Mouse (Mus musculus) embryonic facial prominence, embryonic 10.5 days (tissue): ENCODE measurements around the gene Tspyl3. TPM values are rescaled to one million over a fixed set of nuclear protein-coding genes. Genes with fewer than 3 reads are reported as not detected.

Source experiments
- DNase-seq: peaks from one replicate; pipeline ENCODE4 v3.0.0-alpha.2; 2017; ENCODE audit warnings: low spot score
- H3K27ac ChIP-seq: fragments of 300-500 bp; sonication (generic); replicated peaks from 2 replicates; pipeline ENCODE4 v1.5.1; 2016; ENCODE audit warnings: mild to moderate bottlenecking
- H3K27me3 ChIP-seq: fragments of 300-500 bp; sonication (generic); replicated peaks from 2 replicates; pipeline ENCODE4 v1.6.1; 2016; ENCODE audit warnings: low read depth, mild to moderate bottlenecking; ENCODE audit not compliant: poor library complexity, severe bottlenecking
- H3K36me3 ChIP-seq: fragments of 300-500 bp; sonication (generic); replicated peaks from 2 replicates; pipeline ENCODE4 v1.6.1; 2016; ENCODE audit warnings: mild to moderate bottlenecking, moderate library complexity
- H3K4me1 ChIP-seq: fragments of 300-500 bp; sonication (generic); 2 replicates; pipeline ENCODE4 v1.6.1; 2016
- H3K4me3 ChIP-seq: fragments of 300-500 bp; sonication (generic); 2 replicates; pipeline ENCODE4 v1.5.1; 2016; ENCODE audit warnings: mild to moderate bottlenecking, moderate library complexity
- H3K9me3 ChIP-seq: fragments of 300-500 bp; sonication (generic); 2 replicates; pipeline ENCODE4 v1.6.1; 2016; ENCODE audit warnings: mild to moderate bottlenecking
- WGBS: fragments of 180-500 bp; shearing (Covaris S2); methylation state at CpG from one replicate; pipeline ENCODE4 v1.1.7; 2016; 5-methylcytosine and 5-hydroxymethylcytosine counted together
- polyA plus RNA-seq: library from polyadenylated mRNA; unstranded; fragments of >200 nt; fragmentation: Nextera tagmentation; extraction: Ambion mirVana; gene quantifications from 2 replicates; pipeline ENCODE4 v1.2.1, GENCODE M21; 2016

The Tspyl3 gene
- polyA plus RNA-seq, 1 experiment from 2014 or later = 10.1 TPM

GRCm38 (mm10) chr2:153221620-153222019, 3.6 kb downstream of the Tspyl3 start:
- no peaks in the 10 kb centered on the region for H3K27me3 ChIP-seq
- peaks cover under 1% of the 10 kb centered on the region for H3K36me3 ChIP-seq
- H3K9me3 ChIP-seq = no peaks in the 10 kb centered on the region
- H3K4me1 ChIP-seq = peaks cover 15% of the 10 kb centered on the region
- DNase-seq = no peak
- H3K4me3 ChIP-seq = no peak overlapping the region
- no peak overlapping the region for H3K27ac ChIP-seq
- 88% methylated on average over 4 of the region's 4 CpGs for WGBS

DNA sequence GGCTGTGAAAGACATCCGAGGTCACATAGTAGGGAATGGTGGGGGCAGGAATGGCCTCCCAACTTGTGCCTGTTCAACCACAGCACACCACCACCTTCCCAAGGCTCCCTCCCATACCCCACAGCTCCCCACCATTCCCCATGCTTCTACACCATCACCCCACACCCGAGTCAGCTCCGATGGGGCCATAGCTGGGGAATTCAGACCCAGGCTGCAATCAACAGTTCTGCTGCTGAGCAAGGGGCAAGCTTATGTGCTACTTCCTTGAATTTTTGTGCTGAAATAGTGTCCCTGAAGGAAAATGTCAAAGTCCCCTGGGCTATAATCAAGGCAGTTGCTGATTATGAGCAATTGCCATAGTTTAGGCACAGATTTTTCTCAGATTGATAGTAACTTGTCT, 6.7 kb downstream of the Tspyl3 start:
- no peak overlapping the region for H3K4me3 ChIP-seq
- no peak for DNase-seq
- 84% methylated on average over 3 of the region's 3 CpGs for WGBS
- no peak overlapping the region for H3K27ac ChIP-seq
- H3K4me1 ChIP-seq = peaks cover 12% of the 10 kb centered on the region
- H3K36me3 ChIP-seq = no peaks in the 10 kb centered on the region; the same call in 1 of the 2 replicates
- H3K9me3 ChIP-seq = no peaks in the 10 kb centered on the region
- no peaks in the 10 kb centered on the region for H3K27me3 ChIP-seq

DNA sequence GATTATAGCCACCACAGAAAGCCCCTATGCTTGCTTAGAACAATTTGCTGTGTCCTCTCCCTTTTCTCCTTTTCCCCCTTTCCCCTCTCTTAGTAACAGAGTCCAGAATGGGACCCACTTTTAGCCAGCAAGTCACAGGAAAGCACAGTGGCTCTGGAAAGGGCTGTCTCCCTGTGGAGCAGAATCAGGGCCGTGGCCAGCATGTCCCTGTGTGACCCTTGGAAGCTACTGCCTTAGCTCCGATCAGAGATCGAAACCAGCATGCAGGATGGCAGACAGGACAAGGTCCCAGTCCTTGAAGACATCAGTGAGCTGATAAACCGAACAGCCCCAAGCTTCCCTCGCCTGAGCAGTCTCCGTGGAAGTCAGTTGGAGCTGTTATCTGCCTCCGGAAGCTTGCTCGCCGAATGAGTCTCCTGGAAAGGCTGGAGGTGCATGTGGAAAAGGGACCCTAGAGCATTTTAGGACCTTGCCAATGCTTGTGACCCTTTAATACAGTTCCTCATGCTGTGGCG, 7.4 kb downstream of the Tspyl3 start:
- H3K4me1 ChIP-seq = peaks cover 12% of the 10 kb centered on the region
- 91% methylated on average over 10 of the region's 10 CpGs for WGBS
- H3K9me3 ChIP-seq = no peaks in the 10 kb centered on the region
- H3K4me3 ChIP-seq = no peak overlapping the region
- H3K27ac ChIP-seq = no peak overlapping the region
- no peaks in the 10 kb centered on the region for H3K27me3 ChIP-seq
- DNase-seq = no peak
- H3K36me3 ChIP-seq = no peaks in the 10 kb centered on the region; the same call in 1 of the 2 replicates

DNA sequence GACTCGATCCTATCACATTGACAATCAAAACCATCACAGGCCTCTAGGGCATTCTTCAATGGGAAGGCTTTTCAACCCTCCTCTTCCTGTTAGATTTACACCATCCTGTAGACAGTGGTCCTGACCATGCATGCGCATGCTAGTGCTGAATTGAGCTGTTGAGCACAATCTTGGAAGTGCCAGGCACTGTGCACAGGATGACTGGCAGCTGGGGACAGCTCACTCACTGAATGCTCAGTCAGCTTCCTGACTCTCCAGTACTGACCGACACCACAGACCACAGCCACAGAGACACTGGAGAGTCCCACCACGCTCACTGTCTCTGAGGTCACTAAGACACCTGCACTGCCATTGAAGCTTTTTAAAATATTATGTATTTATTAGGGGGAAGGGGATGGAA, 9.8 kb downstream of the Tspyl3 start:
- DNase-seq = no peak
- H3K9me3 ChIP-seq = no peaks in the 10 kb centered on the region
- no peak overlapping the region for H3K4me3 ChIP-seq
- peaks cover 3% of the 10 kb centered on the region for H3K36me3 ChIP-seq
- WGBS = 78% methylated on average over 4 of the region's 4 CpGs
- no peak overlapping the region for H3K27ac ChIP-seq
- H3K27me3 ChIP-seq = no peaks in the 10 kb centered on the region
- peaks cover 12% of the 10 kb centered on the region for H3K4me1 ChIP-seq

GRCm38 (mm10) chr2:153214771-153215259, 10.4 kb downstream of the Tspyl3 start:
- H3K9me3 ChIP-seq = no peaks in the 10 kb centered on the region
- peaks cover 8% of the 10 kb centered on the region for H3K36me3 ChIP-seq
- no peaks in the 10 kb centered on the region for H3K27me3 ChIP-seq
- no peak overlapping the region for H3K27ac ChIP-seq
- no peak for DNase-seq
- H3K4me3 ChIP-seq = no peak overlapping the region
- WGBS = 66% methylated on average over 6 of the region's 6 CpGs
- peaks cover 12% of the 10 kb centered on the region for H3K4me1 ChIP-seq

- no peak for DNase-seq
- WGBS = 87% methylated on average over 4 of the region's 4 CpGs
- no peak overlapping the region for H3K4me3 ChIP-seq
- H3K27ac ChIP-seq = no peak overlapping the region
- H3K9me3 ChIP-seq = no peaks in the 10 kb centered on the region
- H3K27me3 ChIP-seq = no peaks in the 10 kb centered on the region
- peaks cover 23% of the 10 kb centered on the region for H3K36me3 ChIP-seq
- peaks cover 12% of the 10 kb centered on the region for H3K4me1 ChIP-seq
Observed at GRCm38 (mm10) chr2:153213351-153213750, 11.9 kb downstream of the Tspyl3 start.

- WGBS = 94% methylated on average over 5 of the region's 5 CpGs
- no peak overlapping the region for H3K4me3 ChIP-seq
- no peak for DNase-seq
Observed at GRCm38 (mm10) chr2:153211451-153211850, 13.8 kb downstream of the Tspyl3 start.

DNA sequence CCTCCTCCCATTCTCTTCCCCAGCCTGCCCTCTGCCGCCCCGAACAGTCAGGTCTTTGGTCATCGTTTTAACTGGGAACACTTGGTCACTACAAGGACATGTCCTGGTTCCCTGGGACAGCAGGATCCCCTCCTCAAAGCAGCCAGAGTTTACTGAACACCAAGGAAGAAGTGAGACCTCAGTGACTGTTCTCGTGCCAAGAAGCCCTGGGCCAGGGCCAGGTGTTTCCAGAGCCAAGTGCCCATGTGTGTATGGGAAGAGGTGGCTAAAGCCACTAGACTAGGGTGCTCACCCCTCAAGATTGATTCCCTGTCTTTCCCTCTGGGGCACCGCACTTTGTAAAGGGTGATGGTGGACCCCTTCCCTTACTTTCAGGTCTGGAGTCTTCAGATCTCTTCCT, 16.0 kb downstream of the Tspyl3 start:
- Histone ChIP-seq H3K27me3 (no peaks in the 10 kb centered on the region), H3K36me3 (peaks cover 64% of the 10 kb centered on the region), H3K9me3 (no peaks in the 10 kb centered on the region), H3K4me3 (no peak overlapping the region), H3K4me1 (no peaks in the 10 kb centered on the region), H3K27ac (no peak overlapping the region)
- no peak for DNase-seq
- WGBS = 95% methylated on average over 5 of the region's 5 CpGs

More at GRCm38 (mm10) chr2:153211451-153211850, 13.8 kb downstream of the Tspyl3 start:
- no peaks in the 10 kb centered on the region for H3K27me3 ChIP-seq
- H3K4me1 ChIP-seq = peaks cover 12% of the 10 kb centered on the region
- no peak overlapping the region for H3K27ac ChIP-seq
- peaks cover 42% of the 10 kb centered on the region for H3K36me3 ChIP-seq
- H3K9me3 ChIP-seq = no peaks in the 10 kb centered on the region

DNA sequence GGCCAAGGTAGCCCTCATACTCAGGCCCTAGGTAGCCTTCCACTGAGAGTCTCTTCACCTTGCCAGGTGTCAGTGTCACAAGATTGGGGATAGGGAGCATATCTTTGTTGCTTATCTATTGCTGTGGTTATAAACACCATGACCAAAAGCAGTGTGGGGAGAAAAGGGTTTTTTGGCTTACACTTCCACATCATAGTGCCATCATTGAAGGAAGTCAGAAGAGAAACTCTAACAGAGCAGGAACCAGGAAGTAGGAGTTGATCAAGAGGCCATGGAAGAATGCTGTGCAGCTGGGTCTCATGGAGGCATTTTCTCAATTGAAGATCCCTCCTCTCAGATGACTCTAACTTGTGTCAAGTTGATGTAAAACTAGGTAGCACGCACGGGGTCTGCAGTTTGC, 17.1 kb downstream of the Tspyl3 start:
- Histone ChIP-seq H3K9me3 (no peaks in the 10 kb centered on the region), H3K27ac (no peak overlapping the region), H3K4me3 (no peak overlapping the region), H3K36me3 (peaks cover 74% of the 10 kb centered on the region), H3K27me3 (no peaks in the 10 kb centered on the region), H3K4me1 (no peaks in the 10 kb centered on the region)
- DNase-seq = no peak
- WGBS = 98% methylated on average over 2 of the region's 2 CpGs

GRCm38 (mm10) chr2:153202766-153203165, 22.5 kb downstream of the Tspyl3 start:
- Histone ChIP-seq H3K9me3 (no peaks in the 10 kb centered on the region), H3K4me3 (no peak overlapping the region), H3K4me1 (no peaks in the 10 kb centered on the region), H3K27ac (no peak overlapping the region), H3K36me3 (peaks cover 94% of the 10 kb centered on the region), H3K27me3 (no peaks in the 10 kb centered on the region)
- WGBS = 81% methylated on average over 1 of the region's 1 CpGs
- no peak for DNase-seq

GRCm38 (mm10) chr2:153199114-153199513, 26.1 kb downstream of the Tspyl3 start:
- Histone ChIP-seq H3K36me3 (peaks cover 87% of the 10 kb centered on the region), H3K4me3 (no peak overlapping the region), H3K9me3 (no peaks in the 10 kb centered on the region), H3K4me1 (no peaks in the 10 kb centered on the region), H3K27ac (no peak overlapping the region), H3K27me3 (no peaks in the 10 kb centered on the region)
- WGBS = 84% methylated on average over 2 of the region's 2 CpGs
- DNase-seq = no peak

GRCm38 (mm10) chr2:153198485-153198884, 26.8 kb downstream of the Tspyl3 start:
- H3K36me3 ChIP-seq = peaks cover 84% of the 10 kb centered on the region
- no peak overlapping the region for H3K4me3 ChIP-seq
- WGBS = 77% methylated on average over 5 of the region's 5 CpGs
- no peaks in the 10 kb centered on the region for H3K9me3 ChIP-seq
- DNase-seq = no peak
- H3K27ac ChIP-seq = no peak overlapping the region
- H3K27me3 ChIP-seq = no peaks in the 10 kb centered on the region
- H3K4me1 ChIP-seq = no peaks in the 10 kb centered on the region

DNA sequence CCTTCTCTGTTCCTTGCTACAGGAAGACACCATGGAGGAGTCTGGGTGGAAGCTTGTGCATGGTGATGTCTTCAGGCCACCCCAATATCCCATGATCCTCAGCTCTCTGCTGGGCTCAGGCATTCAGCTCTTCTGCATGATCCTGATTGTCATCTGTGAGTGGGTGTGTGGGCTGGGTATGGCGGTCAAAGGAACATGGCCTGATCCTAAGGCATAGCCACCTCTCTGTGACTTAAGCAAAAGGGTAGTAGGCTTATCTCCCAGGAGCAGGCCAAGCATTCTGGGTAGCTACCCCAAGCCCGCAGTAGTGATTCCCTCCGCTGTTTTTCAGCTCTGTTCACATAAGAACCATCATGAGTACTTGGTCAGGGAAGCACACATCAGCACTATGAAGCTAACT, 31.0 kb downstream of the Tspyl3 start:
- Histone ChIP-seq H3K4me1 (no peaks in the 10 kb centered on the region), H3K36me3 (peaks cover 88% of the 10 kb centered on the region), H3K27ac (no peak overlapping the region), H3K9me3 (no peaks in the 10 kb centered on the region), H3K4me3 (no peak overlapping the region), H3K27me3 (no peaks in the 10 kb centered on the region)
- DNase-seq = no peak
- 94% methylated on average over 3 of the region's 3 CpGs for WGBS
